Mouse (Mus musculus) C2C12 (cell line): ENCODE data around the gene Nup133.

Source experiments
- CEBPB ChIP-seq: IDR thresholded peaks from one replicate; pipeline ENCODE4 v1.6.1; 2011; ENCODE audit warnings: low read depth, mild to moderate bottlenecking, control low read depth, moderate library complexity
- CTCF ChIP-seq: IDR thresholded peaks from one replicate; pipeline ENCODE4 v1.5.1; 2011; ENCODE audit not compliant: control insufficient read depth, insufficient read depth, insufficient read length
- FOSL1 ChIP-seq: IDR thresholded peaks from one replicate; pipeline ENCODE4 v1.8.0; 2011; ENCODE audit warnings: mild to moderate bottlenecking, low read length; ENCODE audit not compliant: poor library complexity, insufficient read depth, severe bottlenecking
- MAX ChIP-seq: IDR thresholded peaks from one replicate; pipeline ENCODE4 v1.6.1; 2011; ENCODE audit warnings: mild to moderate bottlenecking, control low read depth
- USF1 ChIP-seq: IDR thresholded peaks from one replicate; pipeline ENCODE4 v1.6.1; 2011; ENCODE audit warnings: low read depth, mild to moderate bottlenecking, control low read depth, moderate library complexity

- TF ChIP-seq CTCF (no peak), USF1 (no peak), CEBPB (no peak), MAX (no peak), FOSL1 (no peak)
These were observed 57.0 kb downstream of the Nup133 start for GRCm38 (mm10) chr8:123891883-123892585.
